Mouse (Mus musculus): ENCODE measurements around the gene Ly6g5b. TPM values are rescaled to one million over a fixed set of nuclear protein-coding genes. Genes with fewer than 3 reads are reported as not detected.
"Not testable (repeated sequence)": the region's sequence is repeated elsewhere in the genome, so short reads cannot be mapped to it uniquely, and the experiment has no call there.

The Ly6g5b gene
- polyA plus RNA-seq, 1 experiment from 2014 or later = 0.66 TPM

DNA sequence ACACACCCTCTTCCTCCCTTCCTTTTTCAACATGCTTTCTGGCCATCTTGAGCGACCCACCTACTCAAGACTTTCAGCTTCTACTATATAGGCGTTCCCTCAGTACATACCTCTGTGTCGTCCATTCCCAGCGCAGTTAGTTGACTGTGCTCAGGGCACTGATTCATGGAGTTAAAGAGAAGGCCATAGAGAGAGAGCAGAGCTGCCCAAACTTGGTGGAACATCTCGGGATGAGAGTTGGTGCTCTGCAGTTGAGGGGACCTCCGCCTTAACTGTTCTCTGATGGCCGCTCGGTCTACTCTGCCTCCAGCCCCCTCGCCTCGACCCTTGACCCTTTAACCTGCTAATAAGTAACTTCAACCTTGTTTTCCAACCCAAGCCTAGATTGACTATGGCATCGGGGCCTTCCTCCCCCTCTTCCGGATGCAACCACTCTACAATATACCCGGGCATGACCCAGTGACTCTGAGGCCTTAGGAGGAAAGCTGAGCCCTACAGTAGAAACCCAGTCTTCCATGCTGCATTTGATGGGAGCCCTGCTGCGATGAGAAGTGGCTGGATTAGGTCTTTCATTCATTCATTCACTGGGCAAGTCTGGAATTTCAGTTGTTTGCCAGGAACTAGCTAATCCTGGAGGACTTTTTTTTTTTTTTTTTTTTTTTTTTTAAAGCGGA is 16.4 kb upstream of the Ly6g5b start, which contains the start of gene Apom:
Gene Apom (minus strand): TSS at position 551 of the 674 bp plus-strand sequence.
- ATAC-seq = no peak
- no peak within 1 kb of the TSS for H3K4me3 ChIP-seq (ENCODE audit: low read length)
- peaks cover 19% of the 10 kb centered on the region for H3K4me1 ChIP-seq (ENCODE audit: control insufficient read depth, insufficient read depth, low read length)
- H3K27ac ChIP-seq (ENCODE audit: low read length) = no peak within 1 kb of the TSS
- 72% methylated on average over 15 of the region's 15 CpGs for WGBS
- no peaks in the 10 kb centered on the region for H3K27me3 ChIP-seq (replicated peaks; ENCODE audit: control insufficient read depth, insufficient read depth, low read length)
- H3K9ac ChIP-seq (ENCODE audit: low read depth, low read length) = no peak within 1 kb of the TSS
- H3K4me2 ChIP-seq (ENCODE audit: low read depth, low read length) = no peak within 1 kb of the TSS
- H3K36me3 ChIP-seq (ENCODE audit: control insufficient read depth, insufficient read depth, low read length) = peaks cover 8% of the 10 kb centered on the region
- H3K9me3 ChIP-seq (ENCODE audit: control insufficient read depth, low read length) = no peaks in the 10 kb centered on the region

DNA sequence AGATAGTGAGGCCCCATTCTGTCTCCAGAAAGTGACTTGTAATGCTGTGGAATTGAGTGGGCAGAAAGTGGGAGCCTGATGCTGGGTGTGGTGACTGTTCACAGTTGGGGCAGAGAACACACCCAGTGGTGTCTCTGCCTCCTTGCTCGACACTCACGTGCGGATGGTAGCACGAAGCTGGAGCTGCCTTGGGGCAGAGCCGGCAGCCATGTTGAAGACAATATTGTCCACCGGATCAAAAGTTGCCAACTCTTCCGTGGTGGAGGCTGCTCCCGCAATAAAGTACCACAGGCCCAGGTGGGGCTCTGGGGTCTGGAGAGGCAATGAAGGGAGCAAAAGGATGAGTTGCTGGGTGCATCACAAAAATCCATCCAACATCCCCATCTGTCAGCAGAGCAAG is 15.8 kb upstream of the Ly6g5b start:
- Histone ChIP-seq H3K4me2 (ENCODE audit: low read depth, low read length) (no peak overlapping the region), H3K27me3 (replicated peaks; ENCODE audit: control insufficient read depth, insufficient read depth, low read length) (no peaks in the 10 kb centered on the region), H3K9me3 (ENCODE audit: control insufficient read depth, low read length) (no peaks in the 10 kb centered on the region)

DNA sequence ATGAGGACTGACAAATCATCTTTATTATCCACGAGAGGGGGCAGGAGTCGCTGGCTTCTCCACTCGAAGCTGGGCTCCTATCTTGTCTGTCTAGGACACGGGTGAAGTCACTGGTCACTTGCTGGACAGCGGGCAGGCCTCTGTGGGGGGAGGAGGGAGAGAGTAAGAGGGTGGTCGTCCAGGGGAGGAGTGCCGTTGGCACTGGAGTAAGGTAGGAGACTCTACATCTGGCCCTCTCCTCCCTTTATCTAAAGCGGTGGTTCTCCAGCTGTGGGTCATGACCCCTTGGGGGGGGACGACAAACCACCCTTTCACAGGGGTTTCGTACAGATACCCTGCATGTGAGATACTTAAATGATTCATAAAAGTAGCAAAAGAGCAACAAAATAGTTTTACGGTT is 13.8 kb upstream of the Ly6g5b start:
- Histone ChIP-seq H3K9me3 (ENCODE audit: control insufficient read depth, low read length) (no peaks in the 10 kb centered on the region), H3K27ac (ENCODE audit: low read length) (no peak overlapping the region), H3K4me3 (ENCODE audit: low read length) (no peak overlapping the region), H3K36me3 (ENCODE audit: control insufficient read depth, insufficient read depth, low read length) (peaks cover 8% of the 10 kb centered on the region), H3K9ac (ENCODE audit: low read depth, low read length) (no peak overlapping the region), H3K4me2 (ENCODE audit: low read depth, low read length) (no peak overlapping the region), H3K4me1 (ENCODE audit: control insufficient read depth, insufficient read depth, low read length) (peaks cover 28% of the 10 kb centered on the region), H3K27me3 (replicated peaks; ENCODE audit: control insufficient read depth, insufficient read depth, low read length) (no peaks in the 10 kb centered on the region)
- no peak for ATAC-seq
- WGBS = 66% methylated on average over 11 of the region's 11 CpGs

More for the DNA sequence above, 15.8 kb upstream of the Ly6g5b start:
- Histone ChIP-seq H3K27ac (ENCODE audit: low read length) (no peak overlapping the region), H3K4me3 (ENCODE audit: low read length) (no peak overlapping the region), H3K4me1 (ENCODE audit: control insufficient read depth, insufficient read depth, low read length) (peaks cover 18% of the 10 kb centered on the region), H3K9ac (ENCODE audit: low read depth, low read length) (no peak overlapping the region), H3K36me3 (ENCODE audit: control insufficient read depth, insufficient read depth, low read length) (peaks cover 8% of the 10 kb centered on the region)
- no peak for ATAC-seq
- WGBS = 84% methylated on average over 8 of the region's 8 CpGs

DNA sequence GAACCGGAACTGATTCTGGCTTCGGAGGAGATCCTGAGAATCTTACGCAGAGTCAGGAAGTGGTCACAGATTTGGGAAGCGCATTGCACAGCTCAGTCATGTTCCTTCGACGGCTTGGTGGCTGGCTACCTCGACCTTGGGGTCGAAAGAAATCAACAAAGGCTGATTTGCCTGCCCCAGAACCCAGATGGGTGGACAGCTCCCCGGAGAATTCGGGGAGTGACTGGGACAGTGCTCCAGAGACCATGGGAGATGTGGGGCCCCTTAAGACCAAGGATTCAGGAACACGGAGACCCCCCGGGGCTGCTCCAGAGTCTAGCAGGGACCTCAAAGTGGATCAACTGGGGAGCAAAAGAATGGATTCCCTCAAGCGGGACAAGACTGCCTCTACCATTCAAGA is 11.8 kb upstream of the Ly6g5b start:
- peaks cover 8% of the 10 kb centered on the region for H3K36me3 ChIP-seq (ENCODE audit: control insufficient read depth, insufficient read depth, low read length)
- H3K4me2 ChIP-seq (ENCODE audit: low read depth, low read length) = peak overlapping the region; percentile 90
- no peaks in the 10 kb centered on the region for H3K27me3 ChIP-seq (replicated peaks; ENCODE audit: control insufficient read depth, insufficient read depth, low read length)
- H3K9ac ChIP-seq (ENCODE audit: low read depth, low read length) = peak overlapping the region; percentile 91
- 57% methylated on average over 13 of the region's 13 CpGs for WGBS
- ATAC-seq = no peak
- peak overlapping the region; percentile 77 for H3K4me3 ChIP-seq (ENCODE audit: low read length)
- no peaks in the 10 kb centered on the region for H3K9me3 ChIP-seq (ENCODE audit: control insufficient read depth, low read length)
- peaks cover 28% of the 10 kb centered on the region for H3K4me1 ChIP-seq (ENCODE audit: control insufficient read depth, insufficient read depth, low read length)
- peak overlapping the region; percentile 94 for H3K27ac ChIP-seq (ENCODE audit: low read length)

DNA sequence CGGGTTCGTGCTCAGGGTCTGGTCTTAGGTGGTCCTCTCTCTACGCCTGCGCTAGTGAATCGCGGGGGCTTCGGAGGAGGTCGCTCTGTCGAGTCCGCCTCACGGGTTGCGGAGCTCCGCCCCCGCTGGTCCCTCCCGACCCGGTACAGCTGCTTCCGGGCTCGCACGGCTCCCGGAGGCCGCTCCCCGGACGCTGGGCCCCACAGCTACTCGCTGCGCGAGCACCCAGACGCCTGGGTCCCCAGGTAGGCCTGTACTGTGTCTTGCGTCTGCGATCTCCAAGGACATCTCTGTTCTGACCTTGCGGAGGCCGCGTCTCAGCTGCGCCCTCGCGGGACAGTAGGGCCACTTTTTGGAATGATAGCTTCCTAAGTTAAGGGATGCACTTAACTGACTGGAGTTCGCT is 11.0 kb upstream of the Ly6g5b start, which contains the start of gene D17H6S53E:
Gene D17H6S53E (plus strand): TSS at position 168 of the 406 bp plus-strand sequence.
- H3K9me3 ChIP-seq (ENCODE audit: control insufficient read depth, low read length) = no peaks in the 10 kb centered on the region
- H3K27me3 ChIP-seq (replicated peaks; ENCODE audit: control insufficient read depth, insufficient read depth, low read length) = no peaks in the 10 kb centered on the region
- peaks cover 8% of the 10 kb centered on the region for H3K36me3 ChIP-seq (ENCODE audit: control insufficient read depth, insufficient read depth, low read length)
- H3K9ac ChIP-seq (ENCODE audit: low read depth, low read length) = peak within 1 kb of the TSS; percentile 91
- WGBS = under 1% methylated on average over 36 of the region's 36 CpGs
- H3K4me3 ChIP-seq (ENCODE audit: low read length) = peak within 1 kb of the TSS; percentile 77
- H3K4me1 ChIP-seq (ENCODE audit: control insufficient read depth, insufficient read depth, low read length) = peaks cover 28% of the 10 kb centered on the region
- H3K4me2 ChIP-seq (ENCODE audit: low read depth, low read length) = peak within 1 kb of the TSS; percentile 90
- peak within 1 kb of the TSS; percentile 94 for H3K27ac ChIP-seq (ENCODE audit: low read length)
- peak; percentile 76 for ATAC-seq

- peak overlapping the region; percentile 91 for H3K9ac ChIP-seq (ENCODE audit: low read depth, low read length)
- ATAC-seq = no peak
- peaks cover 28% of the 10 kb centered on the region for H3K4me1 ChIP-seq (ENCODE audit: control insufficient read depth, insufficient read depth, low read length)
- peak overlapping the region; percentile 90 for H3K4me2 ChIP-seq (ENCODE audit: low read depth, low read length)
- H3K27me3 ChIP-seq (replicated peaks; ENCODE audit: control insufficient read depth, insufficient read depth, low read length) = no peaks in the 10 kb centered on the region
- peaks cover 5% of the 10 kb centered on the region for H3K36me3 ChIP-seq (ENCODE audit: control insufficient read depth, insufficient read depth, low read length)
- 12% methylated on average over 6 of the region's 6 CpGs for WGBS
- no peaks in the 10 kb centered on the region for H3K9me3 ChIP-seq (ENCODE audit: control insufficient read depth, low read length)
- H3K27ac ChIP-seq (ENCODE audit: low read length) = peak overlapping the region; percentile 94
- peak overlapping the region; percentile 77 for H3K4me3 ChIP-seq (ENCODE audit: low read length)
Measured at GRCm38 (mm10) chr17:35125578-35125977, 10.3 kb upstream of the Ly6g5b start.

DNA sequence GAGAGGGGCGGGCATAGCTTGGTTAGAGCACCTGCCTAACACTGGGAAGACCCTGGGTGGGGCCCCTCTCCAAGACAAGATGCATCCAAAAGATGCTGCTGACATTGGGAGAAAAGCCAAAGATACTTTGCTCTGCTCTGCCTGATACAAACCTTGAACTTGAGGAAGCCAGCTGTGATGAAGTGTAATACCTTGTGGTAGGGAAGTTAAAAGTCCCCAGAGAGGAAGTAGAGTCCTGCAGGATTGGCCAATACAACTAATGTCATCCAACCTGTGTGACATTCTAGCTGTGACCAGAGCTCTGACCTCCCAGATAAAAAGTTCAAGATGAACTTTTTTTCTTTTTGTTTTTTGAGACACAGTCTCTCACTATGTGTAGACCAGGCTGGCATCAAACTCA is 9.9 kb upstream of the Ly6g5b start:
- no peaks in the 10 kb centered on the region for H3K9me3 ChIP-seq (ENCODE audit: control insufficient read depth, low read length)

DNA sequence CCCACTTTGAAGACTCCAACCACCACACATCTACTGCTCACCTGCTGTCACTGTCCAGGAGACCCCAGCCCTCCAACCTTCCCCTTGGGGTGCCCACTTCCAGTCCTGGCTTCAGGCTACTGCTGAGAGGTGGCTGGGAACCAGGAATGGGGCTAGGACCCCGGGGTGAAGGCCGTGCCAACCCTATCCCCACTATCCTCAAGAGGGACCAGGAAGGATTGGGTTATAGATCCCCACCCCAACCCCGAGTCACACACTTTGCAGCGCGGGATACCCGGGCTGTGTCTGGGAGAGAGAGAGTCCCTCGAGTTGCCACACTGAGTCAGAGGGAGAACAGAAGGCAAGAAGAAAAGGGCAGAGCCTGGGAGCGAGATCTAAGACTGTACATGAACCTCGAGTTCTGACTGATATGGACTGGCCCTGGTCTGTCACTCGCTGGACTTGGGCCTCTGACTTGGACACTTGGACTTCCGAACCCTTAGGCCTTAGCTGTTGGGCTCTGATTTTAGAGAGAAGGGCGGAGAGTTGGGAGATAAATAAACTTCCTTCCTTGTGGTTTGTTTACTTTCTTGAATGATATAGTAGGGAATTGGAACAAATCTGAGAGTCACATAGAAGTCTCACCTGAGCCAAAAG is 9.2 kb upstream of the Ly6g5b start:
- WGBS = 83% methylated on average over 12 of the region's 12 CpGs
- H3K27ac ChIP-seq (ENCODE audit: low read length) = peak overlapping the region; percentile 94
- not testable (repeated sequence) for ATAC-seq; H3K9ac ChIP-seq (ENCODE audit: low read depth, low read length); H3K9me3 ChIP-seq (ENCODE audit: control insufficient read depth, low read length); H3K4me3 ChIP-seq (ENCODE audit: low read length); H3K4me2 ChIP-seq (ENCODE audit: low read depth, low read length); H3K27me3 ChIP-seq (replicated peaks; ENCODE audit: control insufficient read depth, insufficient read depth, low read length); H3K36me3 ChIP-seq (ENCODE audit: control insufficient read depth, insufficient read depth, low read length)
- peaks cover 37% of the 10 kb centered on the region for H3K4me1 ChIP-seq (ENCODE audit: control insufficient read depth, insufficient read depth, low read length)

More for the DNA sequence above, 9.9 kb upstream of the Ly6g5b start:
- no peaks in the 10 kb centered on the region for H3K27me3 ChIP-seq (replicated peaks; ENCODE audit: control insufficient read depth, insufficient read depth, low read length)
- H3K4me3 ChIP-seq (ENCODE audit: low read length) = peak overlapping the region; percentile 77; the same call in 1 of the 2 replicates
- ATAC-seq = no peak
- H3K4me2 ChIP-seq (ENCODE audit: low read depth, low read length) = peak overlapping the region; percentile 90; the same call in 1 of the 2 replicates
- H3K36me3 ChIP-seq (ENCODE audit: control insufficient read depth, insufficient read depth, low read length) = peaks cover 5% of the 10 kb centered on the region
- peaks cover 31% of the 10 kb centered on the region for H3K4me1 ChIP-seq (ENCODE audit: control insufficient read depth, insufficient read depth, low read length)
- peak overlapping the region; percentile 91 for H3K9ac ChIP-seq (ENCODE audit: low read depth, low read length)
- H3K27ac ChIP-seq (ENCODE audit: low read length) = peak overlapping the region; percentile 94
- WGBS = 87% methylated on average over 1 of the region's 1 CpGs

DNA sequence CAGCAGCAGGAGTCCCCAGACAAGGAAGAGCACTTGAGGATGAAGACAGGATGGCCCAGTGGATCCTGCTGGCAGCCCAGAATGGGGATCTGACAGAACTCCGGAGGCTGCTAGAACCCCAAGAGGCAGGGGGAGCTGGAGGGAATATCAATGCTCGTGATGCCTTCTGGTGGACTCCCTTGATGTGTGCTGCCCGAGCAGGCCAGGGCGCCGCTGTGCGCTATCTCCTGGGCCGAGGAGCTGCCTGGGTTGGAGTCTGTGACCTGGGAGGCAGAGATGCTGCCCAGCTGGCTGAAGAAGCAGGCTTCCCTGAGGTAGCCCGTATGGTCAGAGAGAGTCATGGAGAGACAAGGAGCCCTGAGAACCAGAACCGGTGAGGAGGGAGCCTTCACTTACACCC is 8.1 kb upstream of the Ly6g5b start:
- H3K27ac ChIP-seq (ENCODE audit: low read length); ATAC-seq; H3K9me3 ChIP-seq (ENCODE audit: control insufficient read depth, low read length); H3K9ac ChIP-seq (ENCODE audit: low read depth, low read length); H3K36me3 ChIP-seq (ENCODE audit: control insufficient read depth, insufficient read depth, low read length); H3K4me2 ChIP-seq (ENCODE audit: low read depth, low read length); H3K27me3 ChIP-seq (replicated peaks; ENCODE audit: control insufficient read depth, insufficient read depth, low read length); H3K4me3 ChIP-seq (ENCODE audit: low read length): not testable (repeated sequence)
- peaks cover 34% of the 10 kb centered on the region for H3K4me1 ChIP-seq (ENCODE audit: control insufficient read depth, insufficient read depth, low read length)
- WGBS = 91% methylated on average over 9 of the region's 9 CpGs
